Comparison of ENCODE assay signal across 8 mouse cellular contexts in genomic region chr13:24786014-24786490, GRCm38 (mm10). TPM values are rescaled to one million over a fixed set of nuclear protein-coding genes. Genes with fewer than 3 reads are reported as not detected.
DNase-seq lines count a peak whose midpoint lies in the region; ATAC-seq and TF ChIP-seq lines count a peak whose summit lies in the region.

No protein-coding gene starts in this region.

- 55% methylated on average over 11 of the region's 11 CpGs for WGBS in heart, embryonic 11.5 days (ENCODE audit: insufficient replicate concordance)
- WGBS in forebrain, embryonic 16.5 days, result 36% methylated on average over 11 of the region's 11 CpGs

- no peak for TF ChIP-seq RAD21 in MEL (IDR thresholded peaks at IDR 0.05; ENCODE audit: low read depth, low read length)

- no peak for ATAC-seq in heart, embryonic 11.5 days (replicated peaks; ENCODE audit: insufficient number of reproducible peaks, low FRiP score, low TSS enrichment)
- 0 out of 2 replicates have a peak, but pooled peaks have one; percentile 6 for ATAC-seq in forebrain, embryonic 16.5 days
- no peak for ATAC-seq in megakaryocyte-erythroid progenitor cell, adult 5-6 weeks (replicated peaks; ENCODE audit: low FRiP score, low TSS enrichment, poor library complexity, severe bottlenecking)

- H3K79me2 ChIP-seq in MEL (ENCODE audit: control insufficient read depth, insufficient read depth, low read length, poor library complexity), result no peaks in the 10 kb centered on the region

- H3K27ac ChIP-seq in heart, embryonic 11.5 days (ENCODE audit: low read depth, low read length), result no peak overlapping the region
- H3K27ac ChIP-seq in MEL (ENCODE audit: control insufficient read depth, low read depth, low read length), result peak overlapping the region; percentile 53
- no peak overlapping the region for H3K27ac ChIP-seq in forebrain, embryonic 16.5 days (ENCODE audit: low read length)

- H3K4me1 ChIP-seq in heart, embryonic 11.5 days (ENCODE audit: control insufficient read depth, insufficient read depth, low read length), result no peaks in the 10 kb centered on the region
- peaks cover 8 to 18% of the 10 kb centered on the region in 2 experiments for H3K4me1 ChIP-seq in MEL (ENCODE audit: control insufficient read depth in 1 of 2, insufficient read depth in 2 of 2, low read length in 2 of 2)
- H3K4me1 ChIP-seq in forebrain, embryonic 16.5 days (replicated peaks; ENCODE audit: control insufficient read depth, insufficient read depth, low read length), result 0 out of 2 replicates have a peak, but pooled peaks cover 3% of the 10 kb centered on the region
- peaks cover 11% of the 10 kb centered on the region for H3K4me1 ChIP-seq in megakaryocyte, embryonic 14.5 days

- no peak for TF ChIP-seq POLR2A in MEL (IDR thresholded peaks at IDR 0.05; ENCODE audit: control insufficient read depth in 1 of 2, insufficient read depth in 1 of 2, low read depth in 1 of 2, low read length in 2 of 2, poor library complexity in 1 of 2)

- no peak for TF ChIP-seq CTCF in MEL (IDR thresholded peaks at IDR 0.05 in 2 of 3, conservative IDR thresholded peaks at IDR 0.05 in 1 of 3; ENCODE audit: control insufficient read depth in 1 of 3, insufficient read depth in 1 of 3, low read depth in 2 of 3, low read length in 3 of 3, poor library complexity in 1 of 3, severe bottlenecking in 1 of 3)

- no peak overlapping the region for H3K4me2 ChIP-seq in heart, embryonic 11.5 days
- H3K4me2 ChIP-seq in forebrain, embryonic 16.5 days (ENCODE audit: low read length), result no peak overlapping the region

- no peak overlapping the region for H3K9ac ChIP-seq in heart, embryonic 11.5 days (ENCODE audit: low read depth, low read length)
- peak overlapping the region; percentile 62 for H3K9ac ChIP-seq in MEL (ENCODE audit: control insufficient read depth, low read depth, low read length, poor library complexity, severe bottlenecking)
- no peak overlapping the region for H3K9ac ChIP-seq in forebrain, embryonic 16.5 days (replicated peaks; ENCODE audit: low read depth, low read length)

- peak; percentile 56 to 68 for DNase-seq in heart, adult 18-20 months
- peak; percentile 87 for DNase-seq in MEL (ENCODE audit: low read depth, low spot score)
- DNase-seq in lung, postnatal 14 days, result no peak
- DNase-seq in c-Kit-positive CD71-positive TER-119-positive erythroid progenitor cells, embryonic 14.5 days (ENCODE audit: low spot score), result no peak

- H3K4me3 ChIP-seq in heart, embryonic 11.5 days (ENCODE audit: low read depth, low read length), result no peak overlapping the region
- peak overlapping the region; percentile 47 to 54 for H3K4me3 ChIP-seq in MEL (ENCODE audit: control insufficient read depth in 1 of 2, insufficient read depth in 1 of 2, low read depth in 2 of 2, low read length in 2 of 2)
- no peak overlapping the region for H3K4me3 ChIP-seq in forebrain, embryonic 16.5 days (replicated peaks; ENCODE audit: low read length)
- peak overlapping the region; percentile 16 for H3K4me3 ChIP-seq in megakaryocyte, embryonic 14.5 days (replicated peaks)

- no peaks in the 10 kb centered on the region for H3K36me3 ChIP-seq in heart, embryonic 11.5 days (ENCODE audit: control insufficient read depth, insufficient read depth, low read length)
- H3K36me3 ChIP-seq in MEL (ENCODE audit: control insufficient read depth in 1 of 2, insufficient read depth in 2 of 2, low read length in 2 of 2), result peaks cover 0 to 8% of the 10 kb centered on the region in 2 experiments; a peak in 2 of 4 replicates
- no peaks in the 10 kb centered on the region for H3K36me3 ChIP-seq in forebrain, embryonic 16.5 days (ENCODE audit: control insufficient read depth, insufficient read depth)
- no peaks in the 10 kb centered on the region for H3K36me3 ChIP-seq in megakaryocyte, embryonic 14.5 days (replicated peaks; ENCODE audit: low read length)

- H3K9me3 ChIP-seq in heart, embryonic 11.5 days (replicated peaks; ENCODE audit: control insufficient read depth, low read length), result no peaks in the 10 kb centered on the region
- H3K9me3 ChIP-seq in MEL (replicated peaks; ENCODE audit: insufficient read depth, low read length), result no peaks in the 10 kb centered on the region
- H3K9me3 ChIP-seq in forebrain, embryonic 16.5 days (ENCODE audit: control insufficient read depth, low read length), result no peaks in the 10 kb centered on the region
- peaks cover 4% of the 10 kb centered on the region; the same call in 1 of the 2 replicates for H3K9me3 ChIP-seq in megakaryocyte, embryonic 14.5 days

- 0 out of 4 replicates have a peak, but pooled peaks of 1 of the 2 experiments have one; percentile 5 for TF ChIP-seq EP300 in MEL (IDR thresholded peaks at IDR 0.05; ENCODE audit: low read depth in 1 of 2, low read length in 2 of 2)

- no peaks in the 10 kb centered on the region for H3K27me3 ChIP-seq in heart, embryonic 11.5 days (ENCODE audit: control insufficient read depth, insufficient read depth, low read length)
- H3K27me3 ChIP-seq in MEL (ENCODE audit: control insufficient read depth in 1 of 2, insufficient read depth in 2 of 2, low read length in 2 of 2), result no peaks in the 10 kb centered on the region
- H3K27me3 ChIP-seq in forebrain, embryonic 16.5 days (replicated peaks; ENCODE audit: control insufficient read depth, insufficient read depth, low read length), result no peaks in the 10 kb centered on the region
- peaks cover 29% of the 10 kb centered on the region for H3K27me3 ChIP-seq in megakaryocyte, embryonic 14.5 days (replicated peaks)

TF ChIP-seq in MEL, 35 proteins besides CTCF, POLR2A, EP300 and RAD21 (continues in another document):
- TF ChIP-seq BHLHE40 (IDR thresholded peaks at IDR 0.05; ENCODE audit: borderline replicate concordance, low read depth, low read length), result no peak

RNA-seq across cellular contexts. Expression of gene BC005537, which starts 15.4 kb away (rescaled TPM):
- 100 to 1,000 TPM; 132 to 137 TPM for total RNA-seq in heart, adult 18-20 months (2021)
- polyA plus RNA-seq in heart, embryonic 11.5 days (2014; fragmentation: Nextera tagmentation; extraction: Ambion mirVana), result 11.1 and 19.2 TPM in 2 replicates
- 32.7 and 39.5 TPM in 2 replicates for total RNA-seq in MEL (2012; rRNA removed)
- 10 to 100 TPM; 48.8 to 62.6 TPM for polyA plus RNA-seq in MEL (2012; ENCODE audit: insufficient read depth in 1 of 2, insufficient read length in 2 of 2, low read depth in 1 of 2, low replicate concordance in 2 of 2, missing spikeins in 1 of 2)
- polyA plus RNA-seq in forebrain, embryonic 16.5 days (2015; fragmentation: Nextera tagmentation; extraction: Ambion mirVana), result 26.8 and 30.9 TPM in 2 replicates
- 32.0 and 48.1 TPM in 2 replicates for polyA plus RNA-seq in megakaryocyte, embryonic 14.5 days (2012; ENCODE audit: insufficient read depth, low replicate concordance)
- total RNA-seq in megakaryocyte-erythroid progenitor cell, adult 5-6 weeks (2014; fragmentation: Nextera tagmentation), result 91.9 and 121 TPM in 2 replicates
- 42.4 and 44.0 TPM in 2 replicates for total RNA-seq in megakaryocyte-erythroid progenitor cell, adult 5-6 weeks (2017)

RNA-seq across cellular contexts. Expression of gene Gmnn, which starts 24.3 kb away (rescaled TPM):
- 10 to 100 TPM; 61.0 to 65.8 TPM for total RNA-seq in heart, adult 18-20 months (2021)
- 116 and 127 TPM in 2 replicates for polyA plus RNA-seq in heart, embryonic 11.5 days (2014; fragmentation: Nextera tagmentation; extraction: Ambion mirVana)
- 119 and 127 TPM in 2 replicates for total RNA-seq in MEL (2012; rRNA removed)
- polyA plus RNA-seq in MEL (2012; ENCODE audit: insufficient read depth in 1 of 2, insufficient read length in 2 of 2, low read depth in 1 of 2, low replicate concordance in 2 of 2, missing spikeins in 1 of 2), result 100 to 1,000 TPM; 129 to 155 TPM
- 34.3 and 35.1 TPM in 2 replicates for polyA plus RNA-seq in forebrain, embryonic 16.5 days (2015; fragmentation: Nextera tagmentation; extraction: Ambion mirVana)
- 6.3 TPM in 1 of 2 replicates, not detected in the other for polyA plus RNA-seq in megakaryocyte, embryonic 14.5 days (2012; ENCODE audit: insufficient read depth, low replicate concordance)
- 156 and 206 TPM in 2 replicates for total RNA-seq in megakaryocyte-erythroid progenitor cell, adult 5-6 weeks (2014; fragmentation: Nextera tagmentation)
- 222 and 297 TPM in 2 replicates for total RNA-seq in megakaryocyte-erythroid progenitor cell, adult 5-6 weeks (2017)

RNA-seq across cellular contexts. Expression of gene Armh2, which starts 45.0 kb away (rescaled TPM):
- not detected for total RNA-seq in heart, adult 18-20 months (2021)
- not detected in 2 replicates for polyA plus RNA-seq in heart, embryonic 11.5 days (2014; fragmentation: Nextera tagmentation; extraction: Ambion mirVana)
- not detected in 2 replicates for total RNA-seq in MEL (2012; rRNA removed)
- polyA plus RNA-seq in MEL (2012; ENCODE audit: insufficient read depth in 1 of 2, insufficient read length in 2 of 2, low read depth in 1 of 2, low replicate concordance in 2 of 2, missing spikeins in 1 of 2), result under 1 TPM in 1 of 2 experiments, not detected in 1; 0.19 TPM
- polyA plus RNA-seq in forebrain, embryonic 16.5 days (2015; fragmentation: Nextera tagmentation; extraction: Ambion mirVana), result 0.25 TPM in 1 of 2 replicates, not detected in the other
- polyA plus RNA-seq in megakaryocyte, embryonic 14.5 days (2012; ENCODE audit: insufficient read depth, low replicate concordance), result not detected in 2 replicates
- total RNA-seq in megakaryocyte-erythroid progenitor cell, adult 5-6 weeks (2014; fragmentation: Nextera tagmentation), result not detected in 2 replicates
- total RNA-seq in megakaryocyte-erythroid progenitor cell, adult 5-6 weeks (2017), result 2.1 TPM in 1 of 2 replicates, not detected in the other

RNA-seq across cellular contexts. Expression of gene Acot13, which starts 45.3 kb away (rescaled TPM):
- 100 to 1,000 TPM; 395 to 427 TPM for total RNA-seq in heart, adult 18-20 months (2021)
- 196 and 201 TPM in 2 replicates for polyA plus RNA-seq in heart, embryonic 11.5 days (2014; fragmentation: Nextera tagmentation; extraction: Ambion mirVana)
- total RNA-seq in MEL (2012; rRNA removed), result 45.7 and 51.8 TPM in 2 replicates
- 10 to 100 TPM in 1 of 2 experiments, not detected in 1; 57.3 TPM for polyA plus RNA-seq in MEL (2012; ENCODE audit: insufficient read depth in 1 of 2, insufficient read length in 2 of 2, low read depth in 1 of 2, low replicate concordance in 2 of 2, missing spikeins in 1 of 2)
- polyA plus RNA-seq in forebrain, embryonic 16.5 days (2015; fragmentation: Nextera tagmentation; extraction: Ambion mirVana), result 53.3 and 55.8 TPM in 2 replicates
- polyA plus RNA-seq in megakaryocyte, embryonic 14.5 days (2012; ENCODE audit: insufficient read depth, low replicate concordance), result 19.1 and 40.5 TPM in 2 replicates
- 39.4 and 69.5 TPM in 2 replicates for total RNA-seq in megakaryocyte-erythroid progenitor cell, adult 5-6 weeks (2014; fragmentation: Nextera tagmentation)
- total RNA-seq in megakaryocyte-erythroid progenitor cell, adult 5-6 weeks (2017), result 80.5 and 87.5 TPM in 2 replicates

RNA-seq across cellular contexts. Expression of gene Tdp2, which starts 45.4 kb away (rescaled TPM):
- 10 to 100 TPM; 13.1 TPM for total RNA-seq in heart, adult 18-20 months (2021)
- polyA plus RNA-seq in heart, embryonic 11.5 days (2014; fragmentation: Nextera tagmentation; extraction: Ambion mirVana), result 40.8 and 44.9 TPM in 2 replicates
- 33.1 and 36.9 TPM in 2 replicates for total RNA-seq in MEL (2012; rRNA removed)
- polyA plus RNA-seq in MEL (2012; ENCODE audit: insufficient read depth in 1 of 2, insufficient read length in 2 of 2, low read depth in 1 of 2, low replicate concordance in 2 of 2, missing spikeins in 1 of 2), result 10 to 100 TPM in 1 of 2 experiments, not detected in 1; 45.3 TPM
- polyA plus RNA-seq in forebrain, embryonic 16.5 days (2015; fragmentation: Nextera tagmentation; extraction: Ambion mirVana), result 39.2 and 45.5 TPM in 2 replicates
- 5.8 and 20.5 TPM in 2 replicates for polyA plus RNA-seq in megakaryocyte, embryonic 14.5 days (2012; ENCODE audit: insufficient read depth, low replicate concordance)
- 61.6 and 87.7 TPM in 2 replicates for total RNA-seq in megakaryocyte-erythroid progenitor cell, adult 5-6 weeks (2014; fragmentation: Nextera tagmentation)
- 61.8 and 64.1 TPM in 2 replicates for total RNA-seq in megakaryocyte-erythroid progenitor cell, adult 5-6 weeks (2017)

Comparison
In these comparisons a context has a peak if more than half of its experiments do, and no peak if none do; other contexts are left out.
1. DNase-seq: peak in heart, adult 18-20 months (2 of 2) and MEL (single experiment); none in lung, postnatal 14 days (single experiment) and c-Kit-positive CD71-positive TER-119-positive erythroid progenitor cells, embryonic 14.5 days (single experiment).
2. H3K4me3 ChIP-seq: peak in MEL (2 of 2) and megakaryocyte, embryonic 14.5 days (single experiment); none in heart, embryonic 11.5 days (single experiment) and forebrain, embryonic 16.5 days (single experiment).